Mouse (Mus musculus): Measurements from ENCODE around the gene Atxn7l1. TPM values are rescaled to one million over a fixed set of nuclear protein-coding genes. Genes with fewer than 3 reads are reported as not detected.

The Atxn7l1 gene
- total RNA-seq, 2 experiments from 2014 or later, result 44.6 to 85.5 TPM

- no peak; the same call in 1 of the 2 replicates for ATAC-seq (replicated peaks; ENCODE audit: poor library complexity, severe bottlenecking)
These were observed 197.7 kb downstream of the Atxn7l1 start for GRCm38 (mm10) chr12:33344970-33345772.

- ATAC-seq (replicated peaks; ENCODE audit: poor library complexity, severe bottlenecking), result no peak
These were observed 198.4 kb downstream of the Atxn7l1 start for GRCm38 (mm10) chr12:33345773-33346435.

GRCm38 (mm10) chr12:33352671-33353070, 205.2 kb downstream of the Atxn7l1 start:
- ATAC-seq (replicated peaks; ENCODE audit: poor library complexity, severe bottlenecking), result no peak

- no peak for ATAC-seq (replicated peaks; ENCODE audit: poor library complexity, severe bottlenecking)
These were observed 210.9 kb downstream of the Atxn7l1 start for GRCm38 (mm10) chr12:33358345-33358744.

- ATAC-seq (replicated peaks; ENCODE audit: poor library complexity, severe bottlenecking), result peak; percentile 74
These were observed 211.7 kb downstream of the Atxn7l1 start for GRCm38 (mm10) chr12:33359209-33359608.

- ATAC-seq (replicated peaks; ENCODE audit: poor library complexity, severe bottlenecking), result no peak
These were observed 212.5 kb downstream of the Atxn7l1 start for GRCm38 (mm10) chr12:33359878-33360482.

- no peak for ATAC-seq (replicated peaks; ENCODE audit: poor library complexity, severe bottlenecking)
These were observed 213.2 kb downstream of the Atxn7l1 start for GRCm38 (mm10) chr12:33360729-33361128.

GRCm38 (mm10) chr12:33364511-33364910, 217.0 kb downstream of the Atxn7l1 start:
- ATAC-seq (replicated peaks; ENCODE audit: poor library complexity, severe bottlenecking), result no peak

- ATAC-seq (replicated peaks; ENCODE audit: poor library complexity, severe bottlenecking), result no peak
These were observed 217.6 kb downstream of the Atxn7l1 start for GRCm38 (mm10) chr12:33365133-33365532.

GRCm38 (mm10) chr12:33369555-33369954, 222.1 kb downstream of the Atxn7l1 start:
- no peak for ATAC-seq (replicated peaks; ENCODE audit: poor library complexity, severe bottlenecking)

- ATAC-seq (replicated peaks; ENCODE audit: poor library complexity, severe bottlenecking), result peak; percentile 90
These were observed 232.3 kb downstream of the Atxn7l1 start for GRCm38 (mm10) chr12:33379624-33380445.

- ATAC-seq (replicated peaks; ENCODE audit: poor library complexity, severe bottlenecking), result peak; percentile 94
These were observed 241.3 kb downstream of the Atxn7l1 start for GRCm38 (mm10) chr12:33388842-33389241.

GRCm38 (mm10) chr12:33390844-33391560, 243.5 kb downstream of the Atxn7l1 start:
- ATAC-seq (replicated peaks; ENCODE audit: poor library complexity, severe bottlenecking), result no peak

- no peak for ATAC-seq (replicated peaks; ENCODE audit: poor library complexity, severe bottlenecking)
These were observed 247.5 kb downstream of the Atxn7l1 start, which contains the start of gene Efcab10 for GRCm38 (mm10) chr12:33394804-33395623. Efcab10 (plus strand) TSS chr12:33394854.

GRCm38 (mm10) chr12:33403265-33403693, 255.8 kb downstream of the Atxn7l1 start:
- peak; percentile 25 for ATAC-seq (replicated peaks; ENCODE audit: poor library complexity, severe bottlenecking)

- no peak for ATAC-seq (replicated peaks; ENCODE audit: poor library complexity, severe bottlenecking)
These were observed 257.5 kb downstream of the Atxn7l1 start for GRCm38 (mm10) chr12:33404996-33405395.

GRCm38 (mm10) chr12:33405398-33406026, 258.0 kb downstream of the Atxn7l1 start:
- no peak for ATAC-seq (replicated peaks; ENCODE audit: poor library complexity, severe bottlenecking)

- no peak; the same call in 1 of the 2 replicates for ATAC-seq (replicated peaks; ENCODE audit: poor library complexity, severe bottlenecking)
These were observed 264.2 kb downstream of the Atxn7l1 start for GRCm38 (mm10) chr12:33411580-33412151.
